Mouse (Mus musculus) hindbrain, embryonic 13.5 days (tissue): ENCODE data around the gene Tmem238l. TPM values are rescaled to one million over a fixed set of nuclear protein-coding genes. Genes with fewer than 3 reads are reported as not detected.

Source experiments
- ATAC-seq: fragments of 200-750 bp; cut with Nextera tagmentation; 2 replicates; pipeline ENCODE4 v1.8.0; 2017; ENCODE audit warnings: moderate TSS enrichment; ENCODE audit not compliant: low FRiP score
- H3K27ac ChIP-seq: fragments of 300-500 bp; sonication (generic); 2 replicates; pipeline ENCODE4 v1.5.1; 2015; ENCODE audit warnings: inconsistent platforms, mild to moderate bottlenecking, moderate library complexity
- H3K27me3 ChIP-seq: fragments of 300-500 bp; sonication (generic); 2 replicates; pipeline ENCODE4 v1.6.1; 2015; ENCODE audit warnings: mild to moderate bottlenecking, inconsistent platforms
- H3K36me3 ChIP-seq: fragments of 300-500 bp; sonication (generic); 2 replicates; pipeline ENCODE4 v1.6.1; 2015; ENCODE audit warnings: mild to moderate bottlenecking, inconsistent platforms
- H3K4me1 ChIP-seq: fragments of 300-500 bp; sonication (generic); replicated peaks from 2 replicates; pipeline ENCODE4 v1.6.1; 2015; ENCODE audit warnings: inconsistent platforms
- H3K4me2 ChIP-seq: fragments of 300-500 bp; sonication (generic); 2 replicates; pipeline ENCODE4 v1.6.1; 2015; ENCODE audit warnings: inconsistent platforms, mild to moderate bottlenecking, moderate library complexity
- H3K4me3 ChIP-seq: fragments of 300-500 bp; sonication (generic); 2 replicates; pipeline ENCODE4 v1.5.1; 2015; ENCODE audit warnings: mild to moderate bottlenecking, inconsistent platforms
- H3K9ac ChIP-seq: fragments of 300-500 bp; sonication (generic); 2 replicates; pipeline ENCODE4 v1.6.1; 2015; ENCODE audit warnings: mild to moderate bottlenecking, inconsistent platforms
- H3K9me3 ChIP-seq: fragments of 300-500 bp; sonication (generic); 2 replicates; pipeline ENCODE4 v1.6.1; 2016; ENCODE audit warnings: inconsistent platforms
- whole genome bisulfite sequencing: fragments of 180-500 bp; shearing (Covaris S2); methylation state at CpG from one replicate; pipeline ENCODE4 v1.1.7; 2015; 5-methylcytosine and 5-hydroxymethylcytosine counted together
- polyA plus RNA-seq: library from polyadenylated mRNA; unstranded; fragments of >200 nt; fragmentation: Nextera tagmentation; extraction: Ambion mirVana; gene quantifications from 2 replicates; pipeline ENCODE4 v1.2.1, GENCODE M21; 2015

Gene Tmem238l
- polyA plus RNA-seq, 1 experiment from 2014 or later: not detected

DNA sequence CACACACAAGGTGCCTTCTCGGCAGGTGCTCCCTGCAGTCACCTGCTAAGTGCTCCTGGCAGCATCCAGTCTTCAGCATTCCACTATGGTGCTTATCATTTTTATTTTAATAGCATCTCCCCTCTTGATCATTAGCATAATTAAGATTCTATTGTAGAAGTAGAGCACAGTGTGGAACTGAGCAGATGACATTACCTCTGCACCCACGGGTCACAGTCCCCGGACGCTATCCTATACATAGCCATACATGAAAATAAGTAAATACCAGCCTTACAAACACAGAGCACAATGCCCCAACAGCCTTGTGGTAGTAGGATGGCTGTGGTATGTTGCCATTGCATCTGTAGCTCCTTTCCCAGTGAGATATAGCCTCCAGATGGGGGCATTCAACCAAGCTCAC is 52.1 kb downstream of the Tmem238l start:
- H3K4me2 ChIP-seq: no peak overlapping the region
- no peak overlapping the region for H3K9ac ChIP-seq
- H3K9me3 ChIP-seq: no peaks in the 10 kb centered on the region
- no peaks in the 10 kb centered on the region for H3K36me3 ChIP-seq
- H3K27ac ChIP-seq: peak overlapping the region; percentile 70
- ATAC-seq: 0 out of 2 replicates have a peak, but pooled peaks have one; percentile 34
- H3K27me3 ChIP-seq: no peaks in the 10 kb centered on the region
- H3K4me3 ChIP-seq: no peak overlapping the region
- 70% methylated on average over 4 of the region's 4 CpGs for WGBS
- H3K4me1 ChIP-seq: peaks cover 32% of the 10 kb centered on the region

DNA sequence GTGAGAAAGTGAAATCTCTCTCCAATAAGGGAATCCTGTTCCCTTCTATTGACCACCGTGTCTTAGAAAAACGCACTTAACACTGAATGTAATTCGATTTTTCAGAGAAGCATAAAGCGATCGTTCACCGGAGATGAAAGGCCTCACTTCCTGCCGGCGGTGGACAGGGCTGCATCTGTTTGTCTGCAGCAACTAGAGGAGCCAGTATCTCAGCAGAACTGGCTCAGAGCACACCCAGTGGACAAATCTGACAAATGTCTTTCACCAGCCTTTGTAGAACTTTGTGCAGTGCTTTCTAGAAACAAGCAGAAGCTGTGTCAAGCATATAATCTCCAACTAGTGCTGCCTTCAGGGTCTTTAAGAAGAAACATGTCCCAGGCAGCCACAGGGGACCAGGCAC is 54.0 kb downstream of the Tmem238l start:
- Histone ChIP-seq H3K4me2 (no peak overlapping the region), H3K27me3 (no peaks in the 10 kb centered on the region), H3K9me3 (no peaks in the 10 kb centered on the region), H3K27ac (no peak overlapping the region), H3K36me3 (no peaks in the 10 kb centered on the region), H3K9ac (no peak overlapping the region), H3K4me3 (no peak overlapping the region), H3K4me1 (peaks cover 32% of the 10 kb centered on the region)
- ATAC-seq: peak; percentile 62; the same call in 1 of the 2 replicates
- WGBS: 9% methylated on average over 8 of the region's 8 CpGs

DNA sequence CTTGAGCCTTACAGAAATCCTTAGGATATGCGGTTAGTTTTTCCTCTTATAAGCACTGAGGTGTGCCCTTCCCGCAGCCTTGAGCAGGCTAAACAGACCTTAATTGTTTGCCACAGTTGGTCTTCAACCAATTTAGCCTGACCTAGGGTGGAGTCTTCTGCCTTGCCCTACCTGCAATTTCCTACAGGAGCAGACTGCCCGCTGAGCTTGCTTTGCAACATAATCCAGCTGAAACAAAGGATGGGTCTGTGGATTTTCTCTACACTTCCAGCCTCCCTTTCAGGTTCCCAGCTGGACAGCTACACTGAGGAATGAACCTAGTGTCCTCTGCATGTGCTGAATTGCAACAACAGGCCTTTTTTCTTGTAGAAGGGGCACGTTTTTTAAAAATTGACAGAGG is 55.2 kb downstream of the Tmem238l start:
- Histone ChIP-seq H3K27ac (no peak overlapping the region), H3K4me3 (no peak overlapping the region), H3K36me3 (no peaks in the 10 kb centered on the region), H3K4me1 (peaks cover 32% of the 10 kb centered on the region), H3K27me3 (no peaks in the 10 kb centered on the region), H3K4me2 (no peak overlapping the region), H3K9me3 (no peaks in the 10 kb centered on the region), H3K9ac (no peak overlapping the region)
- WGBS: 18% methylated on average over 4 of the region's 4 CpGs
- ATAC-seq: no peak

Other genes with a start within 250 kb of the Tmem238l start
- 8.6 and 10.4 TPM in 2 replicates for gene Pirt, start 44.7 kb upstream of the Tmem238l start, polyA plus RNA-seq
- gene Tmem220, start 68.5 kb downstream of the Tmem238l start, polyA plus RNA-seq: 0.93 and 1.0 TPM in 2 replicates
- gene Adprm, start 96.0 kb downstream of the Tmem238l start, polyA plus RNA-seq: 34.5 and 35.2 TPM in 2 replicates
- gene Sco1, start 96.0 kb downstream of the Tmem238l start, polyA plus RNA-seq: 13.1 and 14.1 TPM in 2 replicates
- 0.89 and 1.8 TPM in 2 replicates for gene Myh3, start 121.7 kb downstream of the Tmem238l start, polyA plus RNA-seq
- gene Myh2, start 214.4 kb downstream of the Tmem238l start, polyA plus RNA-seq: 0.16 and 0.25 TPM in 2 replicates
- gene Myh1, start 243.4 kb downstream of the Tmem238l start, polyA plus RNA-seq: 0.14 TPM in 1 of 2 replicates, not detected in the other